Mouse (Mus musculus): ENCODE results near the gene Nedd4. TPM values are rescaled to one million over a fixed set of nuclear protein-coding genes. Genes with fewer than 3 reads are reported as not detected.

The Nedd4 gene
- 3.0 and 33.2 TPM in 2 replicates for polyA plus RNA-seq (2012; ENCODE audit: low replicate concordance)

GRCm38 (mm10) chr9:72661895-72662661 lies at the start of gene Nedd4:
Nedd4 (plus strand) TSS chr9:72662346.

Other genes with a start within 250 kb of the Nedd4 start
- 3.5 and 20.2 TPM in 2 replicates for gene Mns1, start 224.3 kb upstream of the Nedd4 start, polyA plus RNA-seq (2012; ENCODE audit: low replicate concordance)
- gene Tex9, start 170.1 kb upstream of the Nedd4 start, polyA plus RNA-seq (2012; ENCODE audit: low replicate concordance): 1.1 and 5.9 TPM in 2 replicates
- gene Rfx7, start 130.1 kb upstream of the Nedd4 start, polyA plus RNA-seq (2012; ENCODE audit: low replicate concordance): 20.4 TPM in 2 replicates
- gene Prtg, start 144.5 kb downstream of the Nedd4 start, polyA plus RNA-seq (2012; ENCODE audit: low replicate concordance): not detected in 2 replicates

Measured in leukemia stem cell, adult 10-12 weeks (primary cell).